Mouse (Mus musculus) central nervous system, embryonic 11.5 days (tissue): ENCODE data around the gene Sec14l1. TPM values are rescaled to one million over a fixed set of nuclear protein-coding genes. Genes with fewer than 3 reads are reported as not detected.

Experiments
- polyA plus RNA-seq: library from polyadenylated mRNA; depleted of rRNA; stranded (reverse); fragments of >200 nt; gene quantifications from 2 replicates; pipeline ENCODE4 v1.2.3, GENCODE M21; 2012; rRNA removed

The Sec14l1 gene
- 45.8 and 56.2 TPM in 2 replicates for polyA plus RNA-seq

GRCm38 (mm10) chr11:117114592-117115345 lies at the start of gene Sec14l1:
TSS of gene Sec14l1 (plus strand) at chr11:117115168.

DNA sequence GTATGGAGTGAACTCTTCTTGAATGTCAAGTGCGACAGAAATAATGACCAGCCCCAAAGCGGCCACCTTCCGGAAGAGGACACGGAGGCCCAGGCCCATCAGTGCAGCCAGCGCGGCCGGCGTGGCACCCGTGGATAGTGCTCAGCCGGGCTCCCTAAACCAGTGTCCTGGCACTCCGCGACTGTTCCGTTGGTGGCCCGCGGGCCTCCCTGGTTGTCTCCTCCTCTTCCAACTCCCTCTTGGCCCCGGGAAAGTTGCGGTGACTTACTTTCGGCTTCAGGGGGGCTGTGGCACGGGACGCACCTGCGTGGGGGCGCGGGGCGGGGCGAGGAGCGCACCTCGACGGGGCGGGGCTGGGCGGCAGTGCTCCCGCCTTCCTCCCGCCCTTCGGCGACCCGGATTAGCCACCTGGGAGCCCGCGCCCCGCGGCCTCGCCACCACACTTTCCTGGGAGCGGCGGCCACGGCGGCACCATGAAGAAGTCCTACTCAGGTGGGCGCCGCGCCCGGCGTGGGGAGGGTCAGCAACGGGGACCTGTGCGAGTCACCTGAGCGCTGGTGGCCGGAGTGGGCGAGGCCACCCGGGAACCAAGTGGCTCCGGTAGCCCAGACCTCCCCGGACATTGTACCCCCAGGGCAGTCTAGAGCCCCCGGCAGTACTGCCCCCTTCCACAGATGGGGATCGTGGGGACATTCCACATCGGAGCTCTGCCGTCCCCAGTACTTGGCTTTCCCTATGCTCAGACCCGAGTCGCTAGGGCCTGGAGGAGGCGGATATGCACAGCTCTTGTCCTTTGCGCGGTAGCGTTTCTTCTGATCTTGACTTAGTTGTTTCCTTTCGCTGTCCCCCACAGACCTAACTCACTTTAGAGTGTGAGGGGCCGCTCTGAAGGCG lies 84.6 kb downstream of the Sec14l1 start, which contains the start of gene Sept9:
Gene Sept9 (plus strand): TSS at position 380 of the 894 bp plus-strand sequence.

Other genes starting within 250 kb of the Sec14l1 start
- gene Mgat5b, start 196.3 kb upstream of the Sec14l1 start, polyA plus RNA-seq = 20.5 and 21.7 TPM in 2 replicates
- 73.0 and 94.8 TPM in 2 replicates for gene Sept9, start 84.5 kb downstream of the Sec14l1 start, polyA plus RNA-seq